Mouse (Mus musculus) thymus, adult 2 months (tissue): ENCODE measurements around the gene Exoc8. TPM values are rescaled to one million over a fixed set of nuclear protein-coding genes. Genes with fewer than 3 reads are reported as not detected.

ENCODE experiments used
- DNase-seq: peaks from one replicate; pipeline ENCODE4 v3.0.0; 2021
- H3K27ac ChIP-seq: fragments of 200-500 bp; 2 replicates; pipeline ENCODE4 v1.5.1; 2012; ENCODE audit warnings: low read length, control low read depth; ENCODE audit not compliant: control insufficient read depth, insufficient read depth
- H3K27me3 ChIP-seq: fragments of 200-500 bp; 2 replicates; pipeline ENCODE4 v1.6.1; 2012; ENCODE audit warnings: mild to moderate bottlenecking, low read length, moderate library complexity, mixed read lengths; ENCODE audit not compliant: control insufficient read depth, insufficient read depth
- H3K36me3 ChIP-seq: fragments of 200-500 bp; 2 replicates; pipeline ENCODE4 v1.6.1; 2012; ENCODE audit warnings: mild to moderate bottlenecking, low read length, moderate library complexity; ENCODE audit not compliant: control insufficient read depth, insufficient read depth
- H3K4me1 ChIP-seq: fragments of 200-500 bp; replicated peaks from 2 replicates; pipeline ENCODE4 v1.6.1; 2012; ENCODE audit warnings: low read length; ENCODE audit not compliant: control insufficient read depth, insufficient read depth
- H3K4me3 ChIP-seq: fragments of 200-500 bp; 2 replicates; pipeline ENCODE4 v1.5.1; 2012; ENCODE audit warnings: mild to moderate bottlenecking, low read length, control low read depth, moderate library complexity; ENCODE audit not compliant: control insufficient read depth, insufficient read depth
- CTCF ChIP-seq: fragments of 200-500 bp; IDR thresholded peaks from 2 replicates; pipeline ENCODE4 v1.5.1; 2012; ENCODE audit warnings: mild to moderate bottlenecking, control low read depth, low read length, moderate library complexity, borderline replicate concordance; ENCODE audit not compliant: control insufficient read depth, poor library complexity, insufficient read depth; ENCODE audit errors: extremely low read depth
- POLR2A ChIP-seq: fragments of 200-500 bp; IDR thresholded peaks from 2 replicates; pipeline ENCODE4 v1.6.1; 2012; ENCODE audit warnings: mild to moderate bottlenecking, low read length, control low read depth, moderate library complexity; ENCODE audit not compliant: control insufficient read depth, poor library complexity, insufficient read depth; ENCODE audit errors: extremely low read depth
- WGBS: fragments of 180-500 bp; shearing (Covaris S2); methylation state at CpG from one replicate; pipeline ENCODE4 v1.1.7; 2018; 5-methylcytosine and 5-hydroxymethylcytosine counted together
- polyA plus RNA-seq: library from polyadenylated mRNA; depleted of rRNA; stranded (reverse); fragments of >200 nt; gene quantifications from 2 replicates; pipeline ENCODE4 v1.2.3, GENCODE M21; 2012

The Exoc8 gene
- polyA plus RNA-seq, 1 experiment = 12.0 TPM

DNA sequence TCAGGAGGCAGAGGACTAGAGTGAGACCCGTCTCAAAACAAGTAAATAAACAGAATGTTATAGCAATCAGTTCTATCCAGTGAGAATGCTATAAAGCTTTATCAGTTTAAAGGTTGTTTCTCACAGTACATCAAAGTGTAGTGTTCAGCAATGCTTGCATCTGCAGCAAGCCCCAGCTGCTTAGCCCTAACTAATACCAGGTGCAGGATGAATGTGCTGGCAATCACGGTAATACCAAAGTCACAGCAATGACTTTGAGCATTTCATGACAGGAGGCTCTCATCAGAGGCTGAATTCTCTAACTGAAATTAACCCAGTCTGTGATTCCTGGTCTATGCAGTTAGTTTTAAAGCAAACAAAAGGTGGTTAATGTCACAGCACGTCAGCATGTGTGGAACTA lies 4.9 kb downstream of the Exoc8 start:
- H3K27me3 ChIP-seq = no peaks in the 10 kb centered on the region
- H3K27ac ChIP-seq = no peak overlapping the region
- 72% methylated on average over 3 of the region's 3 CpGs for WGBS
- peaks cover 13% of the 10 kb centered on the region for H3K4me1 ChIP-seq
- peaks cover 27% of the 10 kb centered on the region for H3K36me3 ChIP-seq
- DNase-seq = no peak
- H3K4me3 ChIP-seq = no peak overlapping the region
- no peak for TF ChIP-seq CTCF
- no peak for TF ChIP-seq POLR2A

- 95% methylated on average over 5 of the region's 5 CpGs for WGBS
- peaks cover 51% of the 10 kb centered on the region for H3K36me3 ChIP-seq
Observed at GRCm38 (mm10) chr8:124888385-124888784, 9.1 kb downstream of the Exoc8 start.

DNA sequence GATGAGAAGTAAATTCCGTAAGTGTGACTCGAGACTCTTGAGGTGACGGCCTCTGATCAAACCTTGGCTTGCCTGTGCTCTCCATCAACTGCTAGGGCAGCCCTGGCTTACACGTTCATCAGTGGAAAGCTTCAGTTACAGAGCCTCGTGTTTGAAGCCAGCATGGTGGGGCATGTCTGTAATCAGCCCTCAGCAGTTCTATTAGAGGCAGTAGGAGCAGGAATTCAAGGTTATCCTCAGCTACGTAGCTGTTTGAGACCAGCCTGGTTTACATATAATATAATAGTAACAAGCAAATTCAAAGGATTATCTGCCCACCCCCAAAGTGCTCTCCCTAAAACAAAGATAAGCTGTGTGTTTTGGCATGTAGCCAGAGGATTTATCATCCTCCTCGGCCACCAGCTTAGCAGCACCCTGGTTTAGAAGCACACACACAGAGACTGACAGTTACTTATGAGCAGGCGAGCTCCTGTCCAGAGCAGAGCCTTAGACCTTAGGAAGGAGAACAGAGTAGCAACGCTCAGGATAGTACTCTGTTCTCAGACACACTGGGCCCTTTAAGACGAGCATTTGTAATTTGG lies 18.5 kb downstream of the Exoc8 start:
- H3K27me3 ChIP-seq = no peaks in the 10 kb centered on the region
- no peak overlapping the region for H3K4me3 ChIP-seq
- H3K4me1 ChIP-seq = no peaks in the 10 kb centered on the region
- WGBS = 93% methylated on average over 10 of the region's 10 CpGs
- DNase-seq = no peak
- no peak overlapping the region for H3K27ac ChIP-seq
- H3K36me3 ChIP-seq = peaks cover 82% of the 10 kb centered on the region
- no peak for TF ChIP-seq POLR2A
- no peak for TF ChIP-seq CTCF

More at GRCm38 (mm10) chr8:124888385-124888784, 9.1 kb downstream of the Exoc8 start:
- DNase-seq = no peak
- no peaks in the 10 kb centered on the region for H3K27me3 ChIP-seq
- no peak overlapping the region for H3K4me3 ChIP-seq
- H3K4me1 ChIP-seq = no peaks in the 10 kb centered on the region
- TF ChIP-seq POLR2A = no peak
- no peak for TF ChIP-seq CTCF
- no peak overlapping the region for H3K27ac ChIP-seq

GRCm38 (mm10) chr8:124878141-124878540 lies 19.4 kb downstream of the Exoc8 start:
- 94% methylated on average over 5 of the region's 5 CpGs for WGBS

DNA sequence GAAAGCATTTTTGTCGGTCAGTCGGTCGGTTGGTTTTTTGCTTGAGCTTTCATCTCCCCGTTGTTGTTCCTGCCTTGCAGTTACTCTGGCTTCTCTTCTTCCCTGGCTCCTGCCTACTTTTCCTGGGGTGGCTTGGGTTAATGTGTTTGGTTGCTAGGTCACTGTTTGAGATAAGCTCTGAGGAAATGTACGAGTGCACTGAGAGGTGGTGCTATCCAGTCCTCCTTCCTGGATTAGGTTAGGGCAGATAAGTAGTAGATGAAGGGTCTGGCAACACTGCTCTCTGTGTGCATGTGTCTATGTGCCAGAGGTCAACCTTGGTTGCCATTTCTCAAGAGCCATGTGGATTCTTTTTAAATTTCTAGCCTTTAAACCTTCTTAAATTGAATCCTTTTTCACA lies 24.8 kb downstream of the Exoc8 start:
- 95% methylated on average over 5 of the region's 5 CpGs for WGBS
- Histone ChIP-seq H3K4me1 (no peaks in the 10 kb centered on the region), H3K4me3 (no peak overlapping the region), H3K36me3 (peaks cover 60% of the 10 kb centered on the region), H3K27ac (no peak overlapping the region), H3K27me3 (no peaks in the 10 kb centered on the region)
- DNase-seq = no peak
- TF ChIP-seq CTCF = no peak
- TF ChIP-seq POLR2A = no peak

More at GRCm38 (mm10) chr8:124878141-124878540, 19.4 kb downstream of the Exoc8 start:
- no peaks in the 10 kb centered on the region for H3K4me1 ChIP-seq
- H3K27ac ChIP-seq = no peak overlapping the region
- no peak for DNase-seq
- H3K36me3 ChIP-seq = peaks cover 80% of the 10 kb centered on the region
- TF ChIP-seq CTCF = no peak
- no peak for TF ChIP-seq POLR2A
- no peaks in the 10 kb centered on the region for H3K27me3 ChIP-seq
- no peak overlapping the region for H3K4me3 ChIP-seq

DNA sequence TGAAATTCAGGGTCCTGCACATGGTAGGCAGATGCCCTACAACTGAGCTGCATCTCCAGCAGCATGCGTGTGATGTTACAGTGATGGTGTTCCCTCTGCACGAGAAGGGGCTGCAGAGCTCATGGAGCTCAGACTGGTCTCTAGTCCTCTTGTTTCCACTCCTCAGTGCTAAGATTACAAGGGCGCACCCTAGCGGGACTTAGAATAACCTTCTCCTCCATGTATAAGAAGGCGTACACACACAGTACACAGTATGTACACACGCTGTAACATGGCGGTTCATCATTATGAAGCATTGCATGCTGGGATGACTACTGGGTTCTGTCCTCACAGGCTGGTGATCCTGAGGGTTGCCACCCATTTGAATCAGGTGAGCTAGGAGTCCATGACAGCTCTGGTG lies 25.4 kb downstream of the Exoc8 start:
- peaks cover 55% of the 10 kb centered on the region for H3K36me3 ChIP-seq
- no peak overlapping the region for H3K4me3 ChIP-seq
- no peak for DNase-seq

GRCm38 (mm10) chr8:124871474-124871873 lies 26.0 kb downstream of the Exoc8 start:
- no peak overlapping the region for H3K4me3 ChIP-seq
- DNase-seq = no peak
- no peaks in the 10 kb centered on the region for H3K27me3 ChIP-seq
- WGBS = 97% methylated on average over 7 of the region's 7 CpGs
- H3K4me1 ChIP-seq = no peaks in the 10 kb centered on the region
- no peak overlapping the region for H3K27ac ChIP-seq
- H3K36me3 ChIP-seq = peaks cover 49% of the 10 kb centered on the region
- TF ChIP-seq POLR2A (no peak), CTCF (no peak)

More for the DNA sequence above, 25.4 kb downstream of the Exoc8 start:
- TF ChIP-seq CTCF (no peak), POLR2A (no peak)
- H3K27ac ChIP-seq = no peak overlapping the region
- 97% methylated on average over 7 of the region's 7 CpGs for WGBS
- no peaks in the 10 kb centered on the region for H3K27me3 ChIP-seq
- H3K4me1 ChIP-seq = no peaks in the 10 kb centered on the region
